Mouse (Mus musculus): ENCODE results near the gene Sp2. TPM values are rescaled to one million over a fixed set of nuclear protein-coding genes. Genes with fewer than 3 reads are reported as not detected.

Gene Sp2
- polyA plus RNA-seq, 1 experiment from 2014 or later: 29.7 TPM

Other genes starting within 250 kb of the Sp2 start
- gene Snx11, start 205.4 kb downstream of the Sp2 start, polyA plus RNA-seq (2016; fragmentation: Nextera tagmentation; extraction: Ambion mirVana): 25.7 and 27.5 TPM in 2 replicates
- 188 and 202 TPM in 2 replicates for gene Cbx1, start 193.8 kb downstream of the Sp2 start, polyA plus RNA-seq (2016; fragmentation: Nextera tagmentation; extraction: Ambion mirVana)
- gene Nfe2l1, start 153.0 kb downstream of the Sp2 start, polyA plus RNA-seq (2016; fragmentation: Nextera tagmentation; extraction: Ambion mirVana): 64.7 and 66.0 TPM in 2 replicates
- gene Copz2, start 133.1 kb downstream of the Sp2 start, polyA plus RNA-seq (2016; fragmentation: Nextera tagmentation; extraction: Ambion mirVana): 25.1 and 25.6 TPM in 2 replicates
- gene Cdk5rap3, start 66.5 kb downstream of the Sp2 start, polyA plus RNA-seq (2016; fragmentation: Nextera tagmentation; extraction: Ambion mirVana): 107 and 111 TPM in 2 replicates
- gene Prr15l, start 54.9 kb downstream of the Sp2 start, polyA plus RNA-seq (2016; fragmentation: Nextera tagmentation; extraction: Ambion mirVana): 0.36 and 0.40 TPM in 2 replicates
- gene Pnpo, start 39.0 kb downstream of the Sp2 start, polyA plus RNA-seq (2016; fragmentation: Nextera tagmentation; extraction: Ambion mirVana): 36.8 and 40.7 TPM in 2 replicates
- gene Sp6, start 30.4 kb upstream of the Sp2 start, polyA plus RNA-seq (2016; fragmentation: Nextera tagmentation; extraction: Ambion mirVana): 1.8 and 2.1 TPM in 2 replicates
- gene Scrn2, start 47.0 kb upstream of the Sp2 start, polyA plus RNA-seq (2016; fragmentation: Nextera tagmentation; extraction: Ambion mirVana): 44.1 and 44.6 TPM in 2 replicates
- gene Lrrc46, start 58.4 kb upstream of the Sp2 start, polyA plus RNA-seq (2016; fragmentation: Nextera tagmentation; extraction: Ambion mirVana): 2.6 and 2.7 TPM in 2 replicates
- gene Mrpl10, start 58.6 kb upstream of the Sp2 start, polyA plus RNA-seq (2016; fragmentation: Nextera tagmentation; extraction: Ambion mirVana): 84.6 and 88.3 TPM in 2 replicates
- gene Osbpl7, start 67.7 kb upstream of the Sp2 start, polyA plus RNA-seq (2016; fragmentation: Nextera tagmentation; extraction: Ambion mirVana): 8.4 and 8.9 TPM in 2 replicates
- gene Tbx21, start 132.4 kb upstream of the Sp2 start, polyA plus RNA-seq (2016; fragmentation: Nextera tagmentation; extraction: Ambion mirVana): 0.23 and 0.37 TPM in 2 replicates
- gene Tbkbp1, start 168.5 kb upstream of the Sp2 start, polyA plus RNA-seq (2016; fragmentation: Nextera tagmentation; extraction: Ambion mirVana): 3.9 and 4.0 TPM in 2 replicates
- 98.3 and 99.9 TPM in 2 replicates for gene Kpnb1, start 204.9 kb upstream of the Sp2 start, polyA plus RNA-seq (2016; fragmentation: Nextera tagmentation; extraction: Ambion mirVana)